Mouse (Mus musculus) MEL (cell line): ENCODE measurements around the gene Abhd15.

ENCODE experiments used
- CHD1 ChIP-seq: IDR thresholded peaks from 2 replicates; pipeline ENCODE4 v1.6.1; 2012; ENCODE audit warnings: low read depth, mild to moderate bottlenecking, inconsistent platforms, low read length, improper control_type of control experiment
- CHD2 ChIP-seq: IDR thresholded peaks from 2 replicates; pipeline ENCODE4 v1.6.1; 2011; ENCODE audit warnings: low read length, improper control_type of control experiment
- CTCF ChIP-seq, 3 experiments: IDR thresholded peaks in 2 of 3; conservative IDR thresholded peaks in 1 of 3; 2 replicates each; pipeline ENCODE4 v1.5.1; 2011 to 2012; ENCODE audit warnings: low read length in 3 of 3, low read depth in 2 of 3, mild to moderate bottlenecking in 2 of 3, improper control_type of control experiment in 1 of 3, inconsistent platforms in 1 of 3, mixed read lengths in 1 of 3, moderate library complexity in 1 of 3; ENCODE audit not compliant: control insufficient read depth in 1 of 3, insufficient read depth in 1 of 3, poor library complexity in 1 of 3, severe bottlenecking in 1 of 3
- ELF1 ChIP-seq: IDR thresholded peaks from 2 replicates; pipeline ENCODE4 v1.6.1; 2014; ENCODE audit warnings: low read depth, mild to moderate bottlenecking, inconsistent platforms, low read length, improper control_type of control experiment, moderate library complexity
- EP300 ChIP-seq, 2 experiments: IDR thresholded peaks; 2 replicates each; pipeline ENCODE4 v1.6.1; 2011; ENCODE audit warnings: improper control_type of control experiment in 2 of 2, low read length in 2 of 2, low read depth in 1 of 2, mild to moderate bottlenecking in 1 of 2
- GATA1 ChIP-seq: IDR thresholded peaks from 2 replicates; pipeline ENCODE4 v1.6.1; 2011; ENCODE audit warnings: low read depth, low read length, improper control_type of control experiment
- MYB ChIP-seq: IDR thresholded peaks from 2 replicates; pipeline ENCODE4 v1.6.1; 2011; ENCODE audit warnings: mild to moderate bottlenecking, low read depth, low read length, improper control_type of control experiment
- POLR2A ChIP-seq, 2 experiments: IDR thresholded peaks; 2 replicates each; pipeline ENCODE4 v1.6.1; 2011 to 2012; ENCODE audit warnings: low read length in 2 of 2, mild to moderate bottlenecking in 2 of 2, control low read depth in 1 of 2, improper control_type of control experiment in 1 of 2, low read depth in 1 of 2, moderate library complexity in 1 of 2; ENCODE audit not compliant: control insufficient read depth in 1 of 2, insufficient read depth in 1 of 2, poor library complexity in 1 of 2
- POLR2AphosphoS5 ChIP-seq: IDR thresholded peaks from 2 replicates; pipeline ENCODE4 v1.6.1; 2012; ENCODE audit warnings: low read depth, borderline replicate concordance, mild to moderate bottlenecking, inconsistent platforms, low read length, moderate library complexity, mixed read lengths
- SIN3A ChIP-seq: IDR thresholded peaks from 2 replicates; pipeline ENCODE4 v1.6.1; 2012; ENCODE audit warnings: low read length, improper control_type of control experiment, inconsistent platforms
- TAL1 ChIP-seq: IDR thresholded peaks from 2 replicates; pipeline ENCODE4 v1.6.1; 2012; ENCODE audit warnings: mild to moderate bottlenecking, inconsistent platforms, low read length, moderate library complexity, mixed read lengths
- TBP ChIP-seq: IDR thresholded peaks from 2 replicates; pipeline ENCODE4 v1.8.0; 2011; ENCODE audit warnings: low read depth, low read length, improper control_type of control experiment

- TF ChIP-seq POLR2A (IDR thresholded peaks at IDR 0.05; ENCODE audit: control insufficient read depth in 1 of 2, insufficient read depth in 1 of 2, low read depth in 1 of 2, low read length in 2 of 2, poor library complexity in 1 of 2) (no peak), CTCF (IDR thresholded peaks at IDR 0.05 in 2 of 3, conservative IDR thresholded peaks at IDR 0.05 in 1 of 3; ENCODE audit: control insufficient read depth in 1 of 3, insufficient read depth in 1 of 3, low read depth in 2 of 3, low read length in 3 of 3, poor library complexity in 1 of 3, severe bottlenecking in 1 of 3) (no peak), GATA1 (no peak), TBP (no peak), MYB (no peak), TAL1 (no peak), CHD2 (no peak), CHD1 (no peak), SIN3A (no peak), POLR2AphosphoS5 (no peak), EP300 (IDR thresholded peaks at IDR 0.05; ENCODE audit: low read depth in 1 of 2, low read length in 2 of 2) (no peak), ELF1 (no peak)
These were observed 15.6 kb upstream of the Abhd15 start for GRCm38 (mm10) chr11:77499354-77499753.
